Mouse (Mus musculus) limb, embryonic 11.5 days (tissue): ENCODE data around the gene Mtnr1a. TPM values are rescaled to one million over a fixed set of nuclear protein-coding genes. Genes with fewer than 3 reads are reported as not detected.
"Not testable (repeated sequence)": the region's sequence is repeated elsewhere in the genome, so short reads cannot be mapped to it uniquely, and the experiment has no call there.

Source experiments
- ATAC-seq: fragments of 200-750 bp; cut with Nextera tagmentation; 2 replicates; pipeline ENCODE4 v1.8.0; 2017; ENCODE audit warnings: low read depth; ENCODE audit not compliant: insufficient number of reproducible peaks, low FRiP score, low TSS enrichment
- DNase-seq: peaks from one replicate; pipeline ENCODE4 v3.0.0-alpha.2; 2015; ENCODE audit warnings: low spot score
- H3K27ac ChIP-seq: fragments of 300-500 bp; sonication (generic); replicated peaks from 2 replicates; pipeline ENCODE4 v1.5.1; 2014; ENCODE audit warnings: low read depth, mild to moderate bottlenecking, low read length
- H3K27me3 ChIP-seq: fragments of 300-500 bp; sonication (generic); 2 replicates; pipeline ENCODE4 v1.6.1; 2014; ENCODE audit warnings: mild to moderate bottlenecking, low read length, mixed read lengths; ENCODE audit not compliant: control insufficient read depth, insufficient read depth
- H3K36me3 ChIP-seq: fragments of 300-500 bp; sonication (generic); 2 replicates; pipeline ENCODE4 v1.6.1; 2014; ENCODE audit warnings: mild to moderate bottlenecking, low read length, moderate library complexity, mixed read lengths; ENCODE audit not compliant: control insufficient read depth, insufficient read depth
- H3K4me1 ChIP-seq: fragments of 300-500 bp; sonication (generic); 2 replicates; pipeline ENCODE4 v1.6.1; 2014; ENCODE audit warnings: low read length, mixed read lengths; ENCODE audit not compliant: control insufficient read depth, insufficient read depth
- H3K4me2 ChIP-seq: fragments of 300-500 bp; sonication (generic); 2 replicates; pipeline ENCODE4 v1.6.1; 2014; ENCODE audit warnings: low read depth, mild to moderate bottlenecking, moderate library complexity; ENCODE audit not compliant: severe bottlenecking
- H3K4me3 ChIP-seq: fragments of 300-500 bp; sonication (generic); 2 replicates; pipeline ENCODE4 v1.5.1; 2014; ENCODE audit warnings: low read depth, low read length
- H3K9ac ChIP-seq: fragments of 300-500 bp; sonication (generic); 2 replicates; pipeline ENCODE4 v1.6.1; 2014; ENCODE audit warnings: mild to moderate bottlenecking, low read length
- H3K9me3 ChIP-seq: fragments of 300-500 bp; sonication (generic); 2 replicates; pipeline ENCODE4 v1.6.1; 2016; ENCODE audit warnings: low read length; ENCODE audit not compliant: control insufficient read depth
- WGBS: fragments of 180-500 bp; shearing (Covaris S2); extraction: QIAGEN DNeasy Blood & Tissue Kit; methylation state at CpG from one replicate; pipeline ENCODE4 v1.1.7; 2014; 5-methylcytosine and 5-hydroxymethylcytosine counted together
- polyA plus RNA-seq: library from polyadenylated mRNA; unstranded; fragments of >200 nt; fragmentation: Nextera tagmentation; extraction: Ambion mirVana; gene quantifications from 2 replicates; pipeline ENCODE4 v1.2.1, GENCODE M21; 2014

Gene Mtnr1a
- polyA plus RNA-seq, 1 experiment from 2014 or later = not detected

DNA sequence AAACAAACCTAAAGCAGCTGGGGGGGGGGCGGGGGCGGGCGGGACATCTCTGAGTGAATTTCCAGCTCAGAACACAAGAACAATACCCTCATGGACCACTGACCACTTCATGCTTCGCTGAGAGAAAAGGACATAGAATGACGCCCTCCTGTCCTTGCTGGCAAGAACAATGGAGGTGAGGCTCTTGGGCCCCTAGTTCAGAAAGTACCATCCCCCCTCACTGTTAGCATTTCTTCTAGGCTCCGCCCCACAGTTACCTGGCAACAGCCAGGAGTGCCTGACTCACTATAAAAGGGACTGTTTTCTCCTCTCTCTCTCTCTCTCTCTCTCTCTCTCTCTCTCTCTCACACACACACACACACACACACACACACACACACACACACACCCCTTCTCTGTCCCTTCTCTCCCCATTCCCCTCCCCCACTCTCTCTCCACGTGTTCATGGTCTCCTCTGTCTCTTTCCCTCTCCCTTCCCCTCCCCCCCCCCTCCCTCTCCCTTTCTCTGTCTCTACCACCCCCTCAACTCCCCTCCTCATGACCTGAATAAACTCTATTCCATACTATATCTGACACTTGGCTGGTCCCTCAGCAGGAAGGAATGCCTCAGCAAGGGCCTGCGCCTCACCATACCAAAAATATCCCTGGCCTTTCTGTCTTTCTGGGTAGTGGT lies 4.6 kb upstream of the Mtnr1a start:
- no peak overlapping the region for H3K4me3 ChIP-seq
- no peaks in the 10 kb centered on the region for H3K27me3 ChIP-seq
- H3K4me2 ChIP-seq = no peak overlapping the region
- no peak for DNase-seq
- no peak overlapping the region for H3K27ac ChIP-seq
- no peaks in the 10 kb centered on the region for H3K9me3 ChIP-seq
- H3K4me1 ChIP-seq = no peaks in the 10 kb centered on the region
- H3K36me3 ChIP-seq = no peaks in the 10 kb centered on the region
- no peak for ATAC-seq
- 68% methylated on average over 8 of the region's 8 CpGs for WGBS
- no peak overlapping the region for H3K9ac ChIP-seq

DNA sequence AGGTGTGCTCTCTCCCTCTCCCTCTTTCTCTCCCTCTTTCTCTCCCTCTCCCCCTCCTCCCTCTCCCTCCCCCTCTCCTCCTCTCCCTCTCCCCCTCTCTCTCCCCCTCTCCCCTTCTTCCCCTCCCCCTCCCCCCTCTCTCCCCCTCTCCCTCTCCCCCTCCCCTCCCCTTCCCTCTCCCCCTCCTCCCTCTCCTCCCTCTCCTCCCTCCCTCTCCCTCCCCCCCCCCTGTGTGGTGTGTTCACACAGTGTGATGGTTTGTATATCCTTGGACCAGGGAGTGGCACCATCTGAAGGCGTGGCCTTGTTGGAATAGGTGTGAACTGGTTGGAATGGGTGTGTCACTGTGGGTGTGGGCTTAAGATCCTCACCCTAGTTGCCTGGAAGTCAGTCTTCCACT lies 3.5 kb upstream of the Mtnr1a start:
- DNase-seq, ATAC-seq, H3K36me3 ChIP-seq, H3K4me1 ChIP-seq, H3K4me3 ChIP-seq, H3K9ac ChIP-seq, H3K27ac ChIP-seq, H3K4me2 ChIP-seq, H3K9me3 ChIP-seq, H3K27me3 ChIP-seq: not testable (repeated sequence)
- 67% methylated on average over 1 of the region's 1 CpGs for WGBS

DNA sequence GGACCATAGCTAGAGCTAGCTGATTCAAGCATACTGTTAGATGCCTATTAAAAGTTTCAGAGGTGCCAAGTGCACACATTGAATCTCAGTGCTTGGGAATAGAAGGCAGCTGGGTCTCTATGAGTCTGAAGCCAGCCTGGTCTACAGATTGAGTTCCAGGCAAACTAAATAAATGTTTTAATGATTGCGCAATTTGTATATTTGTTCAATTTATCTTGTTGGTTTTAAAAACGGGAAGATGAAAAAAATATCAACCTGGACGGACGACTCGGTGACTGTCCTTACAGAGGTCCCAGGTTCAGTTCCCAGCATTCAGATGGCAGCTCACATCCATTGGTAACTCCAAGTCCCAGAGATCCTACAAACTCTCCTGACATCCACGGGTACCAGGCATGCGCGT lies 2.0 kb downstream of the Mtnr1a start:
- Histone ChIP-seq H3K4me3 (no peak overlapping the region), H3K4me1 (no peaks in the 10 kb centered on the region), H3K27me3 (no peaks in the 10 kb centered on the region), H3K27ac (no peak overlapping the region), H3K9me3 (no peaks in the 10 kb centered on the region), H3K9ac (no peak overlapping the region), H3K4me2 (no peak overlapping the region), H3K36me3 (no peaks in the 10 kb centered on the region)
- 92% methylated on average over 8 of the region's 8 CpGs for WGBS
- no peak for DNase-seq
- no peak for ATAC-seq

DNA sequence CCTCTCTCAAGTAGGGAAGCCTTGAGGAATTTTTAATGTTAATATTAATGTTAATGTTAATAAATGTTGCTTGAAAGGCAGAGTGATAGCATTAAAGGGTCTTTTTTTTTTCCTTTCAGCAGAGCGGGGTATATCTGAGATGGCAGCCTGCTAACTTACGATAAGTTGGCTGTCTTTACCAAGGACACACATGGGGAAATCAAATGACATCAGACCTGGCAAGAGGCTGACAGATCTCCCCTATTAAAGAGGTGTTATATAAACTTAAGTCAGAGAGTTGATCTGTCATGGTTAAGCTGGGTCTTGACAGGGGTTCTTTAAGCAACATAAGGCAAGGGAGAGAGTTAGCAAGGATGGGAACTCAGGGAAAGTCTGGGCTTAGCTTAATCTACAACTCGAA lies 11.9 kb downstream of the Mtnr1a start:
- WGBS = 86% methylated on average over 3 of the region's 3 CpGs
- H3K27me3 ChIP-seq = no peaks in the 10 kb centered on the region
- DNase-seq = no peak
- H3K9me3 ChIP-seq = no peaks in the 10 kb centered on the region
- H3K27ac ChIP-seq = no peak overlapping the region
- no peak overlapping the region for H3K4me3 ChIP-seq
- no peak for ATAC-seq
- no peaks in the 10 kb centered on the region for H3K4me1 ChIP-seq
- H3K9ac ChIP-seq = no peak overlapping the region
- H3K36me3 ChIP-seq = no peaks in the 10 kb centered on the region
- no peak overlapping the region for H3K4me2 ChIP-seq

DNA sequence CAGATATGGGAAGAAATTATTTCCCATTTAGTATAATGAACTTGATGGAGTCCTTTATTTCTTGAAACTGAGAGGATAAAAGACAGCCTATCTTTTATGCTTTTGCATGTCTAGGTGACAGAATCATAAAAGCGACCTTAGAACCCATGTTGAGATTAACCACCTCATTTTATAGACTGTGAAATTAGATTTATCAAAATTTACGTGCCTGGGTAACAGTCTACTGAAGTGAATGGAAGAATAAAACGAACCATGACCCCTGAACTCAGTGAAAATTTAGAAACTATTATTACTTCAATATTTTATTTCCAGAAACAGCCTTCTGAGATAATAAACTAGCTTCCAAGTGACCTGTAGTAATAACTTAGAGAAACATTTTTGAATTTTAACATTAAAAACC lies 24.7 kb downstream of the Mtnr1a start:
- Histone ChIP-seq H3K9ac (no peak overlapping the region), H3K4me2 (no peak overlapping the region), H3K27ac (no peak overlapping the region), H3K4me1 (no peaks in the 10 kb centered on the region), H3K4me3 (no peak overlapping the region), H3K36me3 (no peaks in the 10 kb centered on the region), H3K27me3 (no peaks in the 10 kb centered on the region), H3K9me3 (no peaks in the 10 kb centered on the region)
- DNase-seq (no peak), ATAC-seq (no peak)
- WGBS = 75% methylated on average over 3 of the region's 3 CpGs

DNA sequence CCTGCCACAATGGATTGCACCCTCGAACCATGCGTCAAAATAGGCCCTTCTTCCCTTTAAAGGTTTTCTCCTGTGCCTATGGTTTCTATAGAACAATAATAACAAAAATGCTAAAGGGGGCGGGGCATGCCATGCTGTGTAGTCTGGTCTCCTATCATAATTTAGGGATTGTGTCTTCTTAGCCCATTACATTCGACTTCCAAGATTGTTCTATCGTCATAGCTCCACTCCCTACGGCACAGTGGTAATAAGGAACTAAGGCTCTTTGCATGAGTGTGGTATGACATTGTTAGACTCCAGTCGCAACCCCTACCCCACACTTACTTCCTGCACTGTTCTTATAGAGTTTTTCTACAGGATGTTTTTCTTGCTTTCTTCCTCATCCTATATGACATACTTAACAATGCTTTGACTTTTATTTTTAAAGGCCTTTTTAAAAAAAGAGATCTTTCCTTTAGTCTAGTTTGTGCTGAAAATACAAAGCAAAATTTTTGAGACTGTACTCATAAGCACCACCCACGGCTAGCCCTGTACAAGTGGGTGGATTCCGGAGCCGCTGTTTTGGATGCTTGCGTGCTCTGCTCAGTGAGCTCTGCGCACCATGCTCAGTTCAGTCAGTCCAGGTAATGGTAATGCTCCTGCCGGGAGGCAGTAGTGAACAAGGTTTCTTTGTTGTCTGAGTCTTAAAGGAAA lies 40.6 kb downstream of the Mtnr1a start:
- 23% methylated on average over 13 of the region's 13 CpGs for WGBS

DNA sequence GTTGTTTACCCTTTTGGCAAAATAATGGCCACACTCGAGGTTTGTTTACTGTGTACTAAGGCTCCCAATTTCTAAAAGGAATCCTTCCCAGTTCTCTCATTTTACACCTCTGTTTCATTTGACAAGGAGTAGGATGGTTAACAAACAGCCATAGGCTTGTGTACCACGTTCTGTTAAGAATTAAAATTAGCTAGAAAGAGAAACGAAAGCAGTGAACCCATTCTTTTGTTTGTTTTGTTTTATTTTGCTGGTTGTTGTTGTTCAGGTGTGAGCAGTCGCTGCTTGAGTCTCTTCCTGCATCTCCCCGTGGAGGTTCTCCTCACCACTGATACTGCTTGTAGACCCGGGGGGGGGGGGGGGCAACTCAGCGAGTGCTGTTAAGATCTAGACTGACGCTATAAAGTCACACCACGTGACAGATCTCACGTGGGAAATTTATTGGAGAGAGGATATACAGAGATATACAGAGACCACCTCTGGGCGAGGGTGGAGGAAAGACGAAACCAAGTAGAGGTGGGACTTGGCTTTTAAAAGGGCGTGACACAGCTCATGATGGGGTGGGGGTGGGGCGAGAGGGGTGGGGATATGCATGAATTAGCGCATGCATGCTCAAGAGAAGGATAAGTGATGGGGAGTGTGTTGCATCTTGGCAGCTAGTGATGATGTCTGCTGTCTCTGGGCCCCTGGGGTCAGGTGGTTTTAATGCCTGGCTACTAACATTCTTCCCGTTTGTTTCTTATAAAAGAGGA lies 41.3 kb downstream of the Mtnr1a start:
- Histone ChIP-seq H3K4me2 (peak overlapping the region; percentile 29), H3K9me3 (no peaks in the 10 kb centered on the region), H3K9ac (no peak overlapping the region), H3K36me3 (no peaks in the 10 kb centered on the region), H3K27me3 (peaks cover 3% of the 10 kb centered on the region; the same call in 1 of the 2 replicates), H3K4me3 (peak overlapping the region; percentile 8; the same call in 1 of the 2 replicates), H3K4me1 (no peaks in the 10 kb centered on the region), H3K27ac (no peak overlapping the region)
- DNase-seq = no peak
- ATAC-seq = peak; percentile 21; the same call in 1 of the 2 replicates
- 4% methylated on average over 16 of the region's 16 CpGs for WGBS

More for the DNA sequence above, 40.6 kb downstream of the Mtnr1a start:
- Histone ChIP-seq H3K4me1 (no peaks in the 10 kb centered on the region), H3K4me3 (peak overlapping the region; percentile 8; the same call in 1 of the 2 replicates), H3K4me2 (peak overlapping the region; percentile 36), H3K9me3 (no peaks in the 10 kb centered on the region), H3K9ac (no peak overlapping the region), H3K36me3 (no peaks in the 10 kb centered on the region), H3K27ac (no peak overlapping the region), H3K27me3 (peaks cover 3% of the 10 kb centered on the region; the same call in 1 of the 2 replicates)
- peak; percentile 47; the same call in 1 of the 2 replicates for ATAC-seq
- DNase-seq = peak; percentile 43

DNA sequence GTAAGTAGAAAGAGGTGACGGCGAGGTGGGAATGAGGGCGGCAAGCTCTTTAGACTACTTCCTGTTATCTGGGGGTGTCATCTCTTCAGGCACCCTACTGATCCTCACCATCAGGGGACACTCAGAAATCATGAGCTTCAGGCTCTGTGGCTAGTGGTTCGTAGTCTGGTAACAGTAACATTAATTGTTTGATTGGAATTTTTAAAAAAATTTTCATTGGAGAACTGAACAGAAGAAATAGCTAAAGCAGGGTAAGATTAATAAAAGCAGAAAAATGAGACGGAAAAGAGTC lies 41.8 kb downstream of the Mtnr1a start:
- no peak overlapping the region for H3K27ac ChIP-seq
- no peaks in the 10 kb centered on the region for H3K9me3 ChIP-seq
- WGBS = 21% methylated on average over 5 of the region's 5 CpGs
- H3K36me3 ChIP-seq = no peaks in the 10 kb centered on the region
- DNase-seq (no peak), ATAC-seq (no peak)
- H3K9ac ChIP-seq = no peak overlapping the region
- H3K27me3 ChIP-seq = peaks cover 3% of the 10 kb centered on the region; the same call in 1 of the 2 replicates
- H3K4me2 ChIP-seq = no peak overlapping the region
- no peak overlapping the region for H3K4me3 ChIP-seq
- no peaks in the 10 kb centered on the region for H3K4me1 ChIP-seq
